Mouse (Mus musculus): Measurements from ENCODE around the gene Gng7.

GRCm38 (mm10) chr10:80989446-80989845 lies 25.3 kb downstream of the Gng7 start:
- TF ChIP-seq CTCF (IDR thresholded peaks at IDR 0.05; ENCODE audit: low read depth) = no peak
- TF ChIP-seq EP300 (IDR thresholded peaks at IDR 0.05; ENCODE audit: low read depth) = no peak
